Mouse (Mus musculus) small intestine, adult 2 months (tissue): ENCODE data around the gene Sipa1. TPM values are rescaled to one million over a fixed set of nuclear protein-coding genes. Genes with fewer than 3 reads are reported as not detected.

Experiments
- H3K27ac ChIP-seq: fragments of 200-500 bp; 2 replicates; pipeline ENCODE4 v1.5.1; 2012; ENCODE audit warnings: low read depth, low read length, control low read depth, inconsistent platforms; ENCODE audit not compliant: insufficient read depth
- H3K27me3 ChIP-seq: fragments of 200-500 bp; 2 replicates; pipeline ENCODE4 v1.6.1; 2012; ENCODE audit warnings: mild to moderate bottlenecking, moderate library complexity, low read length, inconsistent platforms; ENCODE audit not compliant: control insufficient read depth, insufficient read depth
- H3K36me3 ChIP-seq: fragments of 200-500 bp; 2 replicates; pipeline ENCODE4 v1.6.1; 2012; ENCODE audit warnings: mild to moderate bottlenecking, low read length, control low read depth, inconsistent platforms; ENCODE audit not compliant: control insufficient read depth, insufficient read depth
- H3K4me1 ChIP-seq: fragments of 200-500 bp; 2 replicates; pipeline ENCODE4 v1.6.1; 2012; ENCODE audit warnings: low read length, inconsistent platforms, mixed read lengths; ENCODE audit not compliant: control insufficient read depth, insufficient read depth, insufficient read length
- H3K4me3 ChIP-seq: fragments of 200-500 bp; 2 replicates; pipeline ENCODE4 v1.5.1; 2012; ENCODE audit warnings: low read depth, mild to moderate bottlenecking, control low read depth, inconsistent platforms, low read length, moderate library complexity
- CTCF ChIP-seq: fragments of 200-500 bp; IDR thresholded peaks from 2 replicates; pipeline ENCODE4 v1.5.1; 2012; ENCODE audit warnings: low read depth, mild to moderate bottlenecking, control low read depth, inconsistent platforms, low read length, moderate library complexity, mixed read lengths; ENCODE audit not compliant: insufficient replicate concordance, insufficient read length; ENCODE audit errors: extremely low read depth
- POLR2A ChIP-seq: fragments of 200-500 bp; IDR thresholded peaks from 2 replicates; pipeline ENCODE4 v1.6.1; 2012; ENCODE audit warnings: low read depth, mild to moderate bottlenecking, control low read depth, inconsistent platforms, low read length, moderate library complexity
- WGBS: fragments of 180-500 bp; shearing (Covaris S2); methylation state at CpG from one replicate; pipeline ENCODE4 v1.1.7; 2018; 5-methylcytosine and 5-hydroxymethylcytosine counted together
- polyA plus RNA-seq: library from polyadenylated mRNA; depleted of rRNA; stranded (reverse); fragments of >200 nt; gene quantifications from 2 replicates; pipeline ENCODE4 v1.2.3, GENCODE M21; 2012; rRNA removed

The Sipa1 gene
- polyA plus RNA-seq, 1 experiment, result 54.0 TPM

GRCm38 (mm10) chr19:5601752-5602541 lies 61.6 kb downstream of the Sipa1 start, which contains the start of gene Rnaseh2c:
Rnaseh2c (plus strand) TSS chr19:5601873.
- TF ChIP-seq CTCF, result no peak
- peak; percentile 60 for TF ChIP-seq POLR2A
- H3K4me3 ChIP-seq, result peak within 1 kb of the TSS; percentile 83
- no peaks in the 10 kb centered on the region for H3K27me3 ChIP-seq
- peak within 1 kb of the TSS; percentile 53 for H3K27ac ChIP-seq
- peaks cover 35% of the 10 kb centered on the region for H3K36me3 ChIP-seq
- H3K4me1 ChIP-seq, result peaks cover 9% of the 10 kb centered on the region
- WGBS, result under 1% methylated on average over 64 of the region's 64 CpGs

Other genes with a start within 250 kb of the Sipa1 start
- 32.9 and 63.2 TPM in 2 replicates for gene Drap1, start 238.7 kb downstream of the Sipa1 start, polyA plus RNA-seq
- gene AI837181, start 238.6 kb downstream of the Sipa1 start, polyA plus RNA-seq, result 41.8 and 76.3 TPM in 2 replicates
- 0.91 and 2.6 TPM in 2 replicates for gene Fosl1, start 216.2 kb downstream of the Sipa1 start, polyA plus RNA-seq
- 3.3 and 4.4 TPM in 2 replicates for gene Ccdc85b, start 205.8 kb downstream of the Sipa1 start, polyA plus RNA-seq
- 72.5 and 143 TPM in 2 replicates for gene Fibp, start 203.1 kb downstream of the Sipa1 start, polyA plus RNA-seq
- gene Ctsw, start 195.2 kb downstream of the Sipa1 start, polyA plus RNA-seq, result 8.2 and 10.2 TPM in 2 replicates
- 22.4 and 26.5 TPM in 2 replicates for gene Efemp2, start 189.8 kb downstream of the Sipa1 start, polyA plus RNA-seq
- 19.9 and 29.1 TPM in 2 replicates for gene Mus81, start 175.3 kb downstream of the Sipa1 start, polyA plus RNA-seq
- gene Cfl1, start 173.3 kb downstream of the Sipa1 start, polyA plus RNA-seq, result 320 and 703 TPM in 2 replicates
- gene 1700020D05Rik, start 159.9 kb downstream of the Sipa1 start, polyA plus RNA-seq, result 0.19 TPM in 1 of 2 replicates, not detected in the other
- 1.7 and 3.2 TPM in 2 replicates for gene Snx32, start 153.2 kb downstream of the Sipa1 start, polyA plus RNA-seq
- gene Ovol1, start 103.1 kb downstream of the Sipa1 start, polyA plus RNA-seq, result 28.5 and 55.3 TPM in 2 replicates
- 20.2 and 37.1 TPM in 2 replicates for gene Ap5b1, start 95.7 kb downstream of the Sipa1 start, polyA plus RNA-seq
- 47.0 and 68.0 TPM in 2 replicates for gene Rnaseh2c, start 61.8 kb downstream of the Sipa1 start, polyA plus RNA-seq
- 19.0 and 40.4 TPM in 2 replicates for gene Kat5, start 53.5 kb downstream of the Sipa1 start, polyA plus RNA-seq
- gene Rela, start 26.2 kb downstream of the Sipa1 start, polyA plus RNA-seq, result 35.8 and 61.0 TPM in 2 replicates
- 65.8 and 169 TPM in 2 replicates for gene Map3k11, start 25.0 kb upstream of the Sipa1 start, polyA plus RNA-seq
- gene Pcnx3, start 25.2 kb upstream of the Sipa1 start, polyA plus RNA-seq, result 85.4 and 150 TPM in 2 replicates
- 0.57 TPM in 1 of 2 replicates, not detected in the other for gene Kcnk7, start 40.7 kb upstream of the Sipa1 start, polyA plus RNA-seq
- gene Ehbp1l1, start 62.6 kb upstream of the Sipa1 start, polyA plus RNA-seq, result 62.1 and 100 TPM in 2 replicates
- gene Fam89b, start 65.9 kb upstream of the Sipa1 start, polyA plus RNA-seq, result 69.8 and 126 TPM in 2 replicates
- 28.2 and 30.2 TPM in 2 replicates for gene Ltbp3, start 77.2 kb upstream of the Sipa1 start, polyA plus RNA-seq
- 37.1 and 52.5 TPM in 2 replicates for gene Scyl1, start 107.7 kb upstream of the Sipa1 start, polyA plus RNA-seq
- 32.1 and 62.1 TPM in 2 replicates for gene Frmd8, start 211.6 kb upstream of the Sipa1 start, polyA plus RNA-seq
- gene Slc25a45, start 214.1 kb upstream of the Sipa1 start, polyA plus RNA-seq, result 207 and 241 TPM in 2 replicates
- 0.90 and 2.0 TPM in 2 replicates for gene Tigd3, start 230.4 kb upstream of the Sipa1 start, polyA plus RNA-seq
- gene Dpf2, start 249.3 kb upstream of the Sipa1 start, polyA plus RNA-seq, result 34.1 and 64.3 TPM in 2 replicates